Mouse (Mus musculus) small intestine, adult 2 months (tissue): Measurements from ENCODE around the gene Nab2.

ENCODE experiments used
- CTCF ChIP-seq: fragments of 200-500 bp; IDR thresholded peaks from 2 replicates; pipeline ENCODE4 v1.5.1; 2012; ENCODE audit warnings: low read depth, mild to moderate bottlenecking, control low read depth, inconsistent platforms, low read length, moderate library complexity, mixed read lengths; ENCODE audit not compliant: insufficient replicate concordance, insufficient read length; ENCODE audit errors: extremely low read depth
- POLR2A ChIP-seq: fragments of 200-500 bp; IDR thresholded peaks from 2 replicates; pipeline ENCODE4 v1.6.1; 2012; ENCODE audit warnings: low read depth, mild to moderate bottlenecking, control low read depth, inconsistent platforms, low read length, moderate library complexity

- TF ChIP-seq CTCF (no peak), POLR2A (no peak)
These were observed 44.4 kb upstream of the Nab2 start for GRCm38 (mm10) chr10:127712736-127713135.
